Mouse (Mus musculus): ENCODE data around the gene Setmar.

Setmar gene

DNA sequence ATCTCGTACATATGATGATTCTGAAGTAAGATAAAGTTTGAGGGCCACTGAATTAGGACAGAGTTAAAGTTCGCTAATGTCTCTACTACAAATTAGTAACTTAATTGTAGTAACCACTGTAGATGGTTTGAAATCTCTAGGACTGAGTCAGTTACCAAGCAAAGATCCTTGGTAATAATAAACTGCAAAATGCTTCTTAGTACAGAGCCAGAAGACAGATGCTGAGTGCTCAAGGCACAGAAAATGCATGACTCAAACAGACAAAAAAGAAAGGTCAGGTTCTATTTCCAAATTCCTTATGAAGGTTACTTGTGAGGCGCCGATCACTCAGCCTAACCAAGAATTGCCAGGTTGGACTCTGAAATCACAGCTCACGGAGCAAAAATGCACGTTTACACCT lies 53.0 kb downstream of the Setmar start:
- no peak for DNase-seq

DNA sequence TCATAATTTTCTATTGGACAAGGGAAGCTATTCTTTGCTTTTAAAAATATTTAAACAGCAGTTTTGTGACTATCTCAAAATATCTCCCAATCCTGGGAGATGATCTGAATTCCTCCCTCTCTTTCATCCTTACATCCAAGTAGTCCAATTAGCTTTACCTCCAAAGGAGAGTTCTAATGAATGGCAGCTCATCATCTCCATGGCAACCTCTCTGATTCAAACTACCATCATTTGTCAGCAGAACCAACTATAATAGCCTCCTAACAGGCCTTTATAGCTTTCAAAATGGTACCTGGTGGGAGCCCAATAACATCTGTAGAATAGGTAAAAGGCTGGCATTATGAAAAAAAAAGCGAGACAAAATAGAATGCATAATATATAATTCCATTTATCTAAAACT lies 60.6 kb downstream of the Setmar start:
- no peak for DNase-seq

- no peak for DNase-seq
These were observed 61.8 kb downstream of the Setmar start for GRCm38 (mm10) chr6:108126631-108127030.
